Mouse (Mus musculus): Measurements from ENCODE around the gene Fam210b. TPM values are rescaled to one million over a fixed set of nuclear protein-coding genes. Genes with fewer than 3 reads are reported as not detected.
"Not testable (repeated sequence)": the region's sequence is repeated elsewhere in the genome, so short reads cannot be mapped to it uniquely, and the experiment has no call there.

Fam210b gene
- 15.4 and 20.1 TPM in 2 replicates for polyA plus RNA-seq (2012; rRNA removed)

- DNase-seq (ENCODE audit: low read depth) = peak; percentile 60
Measured at GRCm38 (mm10) chr2:172345258-172345738, at the start of gene Fam210b. Gene Fam210b (plus strand): TSS chr2:172345565.

GRCm38 (mm10) chr2:172298083-172298482 lies 47.3 kb upstream of the Fam210b start:
- DNase-seq (ENCODE audit: low read depth) = no peak

GRCm38 (mm10) chr2:172298542-172298941 lies 46.8 kb upstream of the Fam210b start:
- no peak for DNase-seq (ENCODE audit: low read depth)

- DNase-seq (ENCODE audit: low read depth) = no peak
Measured at GRCm38 (mm10) chr2:172299126-172299921, 46.0 kb upstream of the Fam210b start.

GRCm38 (mm10) chr2:172302396-172302795 lies 43.0 kb upstream of the Fam210b start:
- no peak for DNase-seq (ENCODE audit: low read depth)

GRCm38 (mm10) chr2:172304118-172304708 lies 41.2 kb upstream of the Fam210b start:
- no peak for DNase-seq (ENCODE audit: low read depth)

- DNase-seq (ENCODE audit: low read depth) = not testable (repeated sequence)
Measured at GRCm38 (mm10) chr2:172305546-172305945, 39.8 kb upstream of the Fam210b start.

GRCm38 (mm10) chr2:172306544-172306943 lies 38.8 kb upstream of the Fam210b start:
- no peak for DNase-seq (ENCODE audit: low read depth)

- DNase-seq (ENCODE audit: low read depth) = no peak
Measured at GRCm38 (mm10) chr2:172311731-172312130, 33.6 kb upstream of the Fam210b start.

- DNase-seq (ENCODE audit: low read depth) = no peak
Measured at GRCm38 (mm10) chr2:172320878-172321277, 24.5 kb upstream of the Fam210b start.

- DNase-seq (ENCODE audit: low read depth) = no peak
Measured at GRCm38 (mm10) chr2:172328248-172328647, 17.1 kb upstream of the Fam210b start.

GRCm38 (mm10) chr2:172329179-172329578 lies 16.2 kb upstream of the Fam210b start:
- no peak for DNase-seq (ENCODE audit: low read depth)

- DNase-seq (ENCODE audit: low read depth) = no peak
Measured at GRCm38 (mm10) chr2:172338206-172338942, 7.0 kb upstream of the Fam210b start.

- no peak for DNase-seq (ENCODE audit: low read depth)
Measured at GRCm38 (mm10) chr2:172340936-172341335, 4.4 kb upstream of the Fam210b start.

- DNase-seq (ENCODE audit: low read depth) = no peak
Measured at GRCm38 (mm10) chr2:172341606-172342005, 3.8 kb upstream of the Fam210b start.

- DNase-seq (ENCODE audit: low read depth) = no peak
Measured at GRCm38 (mm10) chr2:172343751-172344150, 1.6 kb upstream of the Fam210b start.

- no peak for DNase-seq (ENCODE audit: low read depth)
Measured at GRCm38 (mm10) chr2:172344669-172345068, 696 bp upstream of the Fam210b start.

GRCm38 (mm10) chr2:172346034-172346929 lies 917 bp downstream of the Fam210b start:
- peak; percentile 51 for DNase-seq (ENCODE audit: low read depth)

GRCm38 (mm10) chr2:172346933-172347611 lies 1.7 kb downstream of the Fam210b start:
- no peak for DNase-seq (ENCODE audit: low read depth)

- no peak for DNase-seq (ENCODE audit: low read depth)
Measured at GRCm38 (mm10) chr2:172348297-172348950, 3.1 kb downstream of the Fam210b start.

All from gonadal fat pad, adult 2 months (tissue).